Mouse (Mus musculus) brain, embryonic 14.5 days (tissue): ENCODE results near the gene Abcc2.
A peak's percentile ranks its signal among the peaks of the same experiment; 100 is the strongest.

Experiments
- CTCF ChIP-seq: fragments of 200-500 bp; IDR thresholded peaks from 2 replicates; pipeline ENCODE4 v1.5.1; 2012; ENCODE audit warnings: inconsistent platforms, mild to moderate bottlenecking, moderate library complexity, borderline replicate concordance; ENCODE audit not compliant: insufficient read depth, insufficient read length; ENCODE audit errors: extremely low read depth
- POLR2A ChIP-seq: fragments of 200-500 bp; IDR thresholded peaks from 2 replicates; pipeline ENCODE4 v1.6.1; 2012; ENCODE audit warnings: mild to moderate bottlenecking, inconsistent platforms, borderline replicate concordance; ENCODE audit not compliant: poor library complexity, insufficient read depth, insufficient read length, severe bottlenecking; ENCODE audit errors: extremely low read depth

GRCm38 (mm10) chr19:43752489-43753225, 29.3 kb upstream of the Abcc2 start, which contains the start of the genes Cutc and Cox15:
- TF ChIP-seq POLR2A = peak; percentile 92
- 0 out of 2 replicates have a peak, but pooled peaks have one; percentile 11 for TF ChIP-seq CTCF
